Mouse (Mus musculus) neural tube, embryonic 15.5 days (tissue): ENCODE results near the gene Gm44790. TPM values are rescaled to one million over a fixed set of nuclear protein-coding genes. Genes with fewer than 3 reads are reported as not detected.

Experiments
- ATAC-seq: fragments of 200-750 bp; cut with Nextera tagmentation; 2 replicates; pipeline ENCODE4 v1.8.0; 2017; ENCODE audit warnings: mild to moderate bottlenecking, moderate TSS enrichment, moderate library complexity; ENCODE audit not compliant: low FRiP score
- H3K27ac ChIP-seq: fragments of 300-500 bp; sonication (generic); replicated peaks from 2 replicates; pipeline ENCODE4 v1.5.1; 2015; ENCODE audit warnings: mild to moderate bottlenecking, inconsistent platforms
- H3K27me3 ChIP-seq: fragments of 300-500 bp; sonication (generic); replicated peaks from 2 replicates; pipeline ENCODE4 v1.6.1; 2015; ENCODE audit warnings: inconsistent platforms
- H3K36me3 ChIP-seq: fragments of 300-500 bp; sonication (generic); 2 replicates; pipeline ENCODE4 v1.6.1; 2015; ENCODE audit warnings: inconsistent platforms
- H3K4me1 ChIP-seq: fragments of 300-500 bp; sonication (generic); 2 replicates; pipeline ENCODE4 v1.6.1; 2015; ENCODE audit warnings: inconsistent platforms
- H3K4me2 ChIP-seq: fragments of 300-500 bp; sonication (generic); 2 replicates; pipeline ENCODE4 v1.6.1; 2015; ENCODE audit warnings: inconsistent platforms, mild to moderate bottlenecking, moderate library complexity
- H3K4me3 ChIP-seq: fragments of 300-500 bp; sonication (generic); replicated peaks from 2 replicates; pipeline ENCODE4 v1.5.1; 2015; ENCODE audit warnings: mild to moderate bottlenecking, inconsistent platforms
- H3K9ac ChIP-seq: fragments of 300-500 bp; sonication (generic); replicated peaks from 2 replicates; pipeline ENCODE4 v1.6.1; 2015; ENCODE audit warnings: mild to moderate bottlenecking, inconsistent platforms
- H3K9me3 ChIP-seq: fragments of 300-500 bp; sonication (generic); replicated peaks from 2 replicates; pipeline ENCODE4 v1.6.1; 2016; ENCODE audit warnings: inconsistent platforms
- WGBS: fragments of 180-500 bp; shearing (Covaris S2); methylation state at CpG from one replicate; pipeline ENCODE4 v1.1.7; 2015; ENCODE audit warnings: mixed read lengths; 5-methylcytosine and 5-hydroxymethylcytosine counted together
- polyA plus RNA-seq: library from polyadenylated mRNA; unstranded; fragments of >200 nt; fragmentation: Nextera tagmentation; extraction: Ambion mirVana; gene quantifications from 2 replicates; pipeline ENCODE4 v1.2.1, GENCODE M21; 2015

The Gm44790 gene
- polyA plus RNA-seq, 1 experiment from 2014 or later, result not detected

GRCm38 (mm10) chr6:86494767-86495166 is 68.3 kb downstream of the Gm44790 start:
- Histone ChIP-seq H3K9ac (no peak overlapping the region), H3K9me3 (no peaks in the 10 kb centered on the region), H3K4me1 (no peaks in the 10 kb centered on the region), H3K27me3 (no peaks in the 10 kb centered on the region), H3K4me2 (no peak overlapping the region), H3K4me3 (no peak overlapping the region), H3K27ac (no peak overlapping the region), H3K36me3 (no peaks in the 10 kb centered on the region)
- no peak for ATAC-seq
- WGBS, result 94% methylated on average over 7 of the region's 7 CpGs

Other genes with a start within 250 kb of the Gm44790 start
- 16.7 and 18.6 TPM in 2 replicates for gene Tgfa, start 231.4 kb upstream of the Gm44790 start, polyA plus RNA-seq
- 112 and 116 TPM in 2 replicates for gene Fam136a, start 61.0 kb upstream of the Gm44790 start, polyA plus RNA-seq
- 344 and 348 TPM in 2 replicates for gene Snrpg, start 55.4 kb upstream of the Gm44790 start, polyA plus RNA-seq
- gene Pcyox1, start 29.5 kb upstream of the Gm44790 start, polyA plus RNA-seq, result 79.8 and 89.6 TPM in 2 replicates
- 275 and 303 TPM in 2 replicates for gene Tia1, start 22.4 kb upstream of the Gm44790 start, polyA plus RNA-seq
- gene C87436, start 11.7 kb downstream of the Gm44790 start, polyA plus RNA-seq, result 22.2 and 25.6 TPM in 2 replicates
- gene Pcbp1, start 99.7 kb downstream of the Gm44790 start, polyA plus RNA-seq, result 331 and 342 TPM in 2 replicates
- gene Asprv1, start 201.5 kb downstream of the Gm44790 start, polyA plus RNA-seq, result 1.5 and 1.8 TPM in 2 replicates
- gene Mxd1, start 242.5 kb downstream of the Gm44790 start, polyA plus RNA-seq, result 15.2 and 15.3 TPM in 2 replicates